Mouse (Mus musculus) brain, embryonic 14.5 days (tissue): ENCODE results near the gene Tex36. TPM values are rescaled to one million over a fixed set of nuclear protein-coding genes. Genes with fewer than 3 reads are reported as not detected.

Experiments used
- DNase-seq: peaks from one replicate; pipeline ENCODE4 v3.0.0-alpha.2; 2011; ENCODE audit warnings: low read depth
- CTCF ChIP-seq: fragments of 200-500 bp; IDR thresholded peaks from 2 replicates; pipeline ENCODE4 v1.5.1; 2012; ENCODE audit warnings: inconsistent platforms, mild to moderate bottlenecking, moderate library complexity, borderline replicate concordance; ENCODE audit not compliant: insufficient read depth, insufficient read length; ENCODE audit errors: extremely low read depth
- POLR2A ChIP-seq: fragments of 200-500 bp; IDR thresholded peaks from 2 replicates; pipeline ENCODE4 v1.6.1; 2012; ENCODE audit warnings: mild to moderate bottlenecking, inconsistent platforms, borderline replicate concordance; ENCODE audit not compliant: poor library complexity, insufficient read depth, insufficient read length, severe bottlenecking; ENCODE audit errors: extremely low read depth
- polyA plus RNA-seq: library from polyadenylated mRNA; depleted of rRNA; stranded (reverse); fragments of >200 nt; gene quantifications from 2 replicates; pipeline ENCODE4 v1.2.3, GENCODE M21; 2012; rRNA removed

Tex36 gene
- 0.08 and 0.11 TPM in 2 replicates for polyA plus RNA-seq

DNA sequence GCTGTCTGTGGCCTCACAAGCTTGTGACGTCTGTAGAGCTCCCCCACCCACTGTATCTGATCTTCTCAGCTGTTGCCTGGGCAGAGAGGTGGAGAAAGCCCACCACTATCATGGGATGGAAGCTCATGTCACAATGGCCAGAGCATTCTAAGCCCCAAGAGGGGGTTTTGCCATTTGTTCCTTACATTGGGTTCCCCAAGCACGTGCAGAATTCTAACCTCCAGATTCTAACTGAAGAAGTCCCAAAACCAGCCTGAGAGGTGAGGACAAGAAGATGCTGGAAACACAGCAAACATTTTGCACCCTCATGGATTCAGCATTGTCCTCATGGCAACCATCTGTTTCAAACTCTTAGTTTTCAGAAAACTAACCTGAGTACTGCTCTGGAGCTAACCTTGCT is at the start of gene Tex36:
TSS of gene Tex36 (minus strand) at position 101 of the 400 bp plus-strand sequence.
- no peak for DNase-seq
- TF ChIP-seq POLR2A (no peak), CTCF (no peak)

DNA sequence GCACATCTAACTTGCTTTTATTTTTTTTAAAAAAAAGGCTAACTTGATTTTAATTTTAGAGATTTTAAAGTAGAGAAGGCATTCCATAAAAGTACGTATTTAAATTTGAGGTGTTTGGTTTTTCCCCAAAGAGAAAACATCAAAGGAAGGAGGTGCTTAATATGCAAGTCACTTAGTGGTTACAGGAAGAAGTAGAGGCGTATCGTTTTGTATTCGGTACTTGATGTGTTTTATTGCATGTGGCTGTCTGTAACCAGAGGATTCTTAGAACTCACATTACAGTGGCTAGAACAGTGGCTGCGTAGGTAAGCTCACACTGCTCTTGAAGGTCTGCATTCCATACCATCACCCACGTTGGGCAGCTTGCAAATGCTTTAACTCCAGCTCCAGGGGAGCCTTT is 43.8 kb upstream of the Tex36 start:
- TF ChIP-seq POLR2A (no peak), CTCF (no peak)
- DNase-seq: no peak

DNA sequence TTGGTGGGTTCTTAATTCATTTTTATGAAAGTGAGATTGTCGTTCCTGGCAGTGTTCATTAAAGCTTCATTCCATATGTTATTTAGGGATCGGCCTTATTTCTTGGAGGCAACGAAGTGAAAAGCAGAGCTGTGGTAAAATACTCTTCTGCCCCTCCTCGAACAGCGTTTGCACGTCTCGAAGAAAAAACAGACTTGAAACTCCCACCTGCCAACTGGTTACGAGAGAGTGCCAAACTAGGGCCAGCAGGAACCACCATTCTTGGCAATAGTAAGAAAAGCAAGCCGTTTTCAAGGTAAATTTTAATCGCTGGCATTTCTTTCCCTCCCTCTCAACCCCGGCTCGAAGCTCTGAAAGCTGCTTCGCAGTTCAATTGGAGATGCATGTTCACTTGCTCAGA is 36.9 kb upstream of the Tex36 start:
- no peak for TF ChIP-seq CTCF
- TF ChIP-seq POLR2A: no peak

DNA sequence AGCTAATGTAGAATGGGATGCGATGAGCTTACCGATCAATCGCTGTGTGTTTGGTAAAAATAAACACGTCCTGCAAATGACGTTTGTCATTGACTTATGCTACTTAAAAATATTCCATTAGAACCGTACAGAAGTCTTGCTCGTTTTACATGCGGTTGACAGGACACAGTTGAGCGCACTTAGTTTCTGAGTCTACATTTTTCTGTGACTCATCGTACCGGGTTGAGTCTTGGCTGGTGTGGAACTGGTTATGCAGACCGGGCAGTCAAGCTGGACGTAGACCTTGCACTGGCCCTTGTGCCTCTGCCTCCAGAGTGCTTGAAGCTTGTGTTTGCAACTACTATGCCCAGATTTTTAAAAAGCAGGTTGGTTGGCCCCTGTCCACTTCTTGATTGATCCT is 36.3 kb upstream of the Tex36 start:
- DNase-seq: peak; percentile 27
- TF ChIP-seq CTCF (no peak), POLR2A (no peak)

More for the DNA sequence above, 36.9 kb upstream of the Tex36 start:
- peak; percentile 54 for DNase-seq

DNA sequence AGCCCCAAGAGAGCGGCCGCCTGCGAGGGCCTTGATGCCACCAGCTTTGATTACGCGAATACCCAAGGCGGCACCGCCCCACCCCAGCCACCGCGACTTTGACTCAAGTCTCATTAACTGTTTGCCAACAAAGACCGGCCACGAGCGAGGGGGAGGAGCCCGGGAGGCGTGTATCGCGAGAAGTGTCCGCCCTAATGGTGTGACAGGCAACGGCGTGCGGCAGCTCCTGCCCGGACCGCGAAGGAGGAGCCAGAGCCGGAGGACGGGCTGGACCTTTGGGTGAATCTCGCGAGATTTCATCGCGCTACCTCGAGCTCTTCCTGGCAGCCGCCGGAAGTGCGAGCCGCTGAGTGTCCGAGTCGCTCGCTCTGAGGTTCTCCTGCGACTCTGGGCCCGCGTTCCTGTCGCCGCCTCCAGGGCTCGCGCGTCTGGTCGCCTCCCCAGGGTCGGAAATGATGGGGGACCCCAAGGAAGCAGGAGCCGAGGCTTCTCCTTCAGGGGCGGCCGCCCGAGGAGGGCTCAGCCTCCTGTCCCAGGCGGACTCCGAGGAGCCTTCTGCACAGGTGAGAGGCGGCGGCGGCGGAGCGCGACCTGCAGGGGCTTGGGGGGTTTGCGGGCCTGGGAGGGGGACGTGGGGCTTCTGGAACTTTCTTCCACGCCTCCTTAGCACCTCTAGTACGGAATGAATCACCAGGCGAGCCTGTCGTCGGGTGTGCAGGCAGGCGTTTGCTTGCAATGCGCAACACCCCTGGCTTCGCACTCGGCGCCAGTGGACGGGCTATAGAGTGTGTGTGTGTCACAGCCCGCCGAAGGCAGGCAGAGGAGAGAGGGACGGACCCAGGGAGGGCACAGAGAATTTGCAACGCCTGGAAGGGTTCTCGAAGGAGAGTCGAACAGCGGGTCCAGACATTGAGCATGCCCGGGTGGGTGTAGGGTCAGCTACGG is 35.7 kb upstream of the Tex36 start, which contains the start of gene Edrf1:
TSS of gene Edrf1 (plus strand) at position 183 of the 945 bp plus-strand sequence.
- peak; percentile 99 for DNase-seq

DNA sequence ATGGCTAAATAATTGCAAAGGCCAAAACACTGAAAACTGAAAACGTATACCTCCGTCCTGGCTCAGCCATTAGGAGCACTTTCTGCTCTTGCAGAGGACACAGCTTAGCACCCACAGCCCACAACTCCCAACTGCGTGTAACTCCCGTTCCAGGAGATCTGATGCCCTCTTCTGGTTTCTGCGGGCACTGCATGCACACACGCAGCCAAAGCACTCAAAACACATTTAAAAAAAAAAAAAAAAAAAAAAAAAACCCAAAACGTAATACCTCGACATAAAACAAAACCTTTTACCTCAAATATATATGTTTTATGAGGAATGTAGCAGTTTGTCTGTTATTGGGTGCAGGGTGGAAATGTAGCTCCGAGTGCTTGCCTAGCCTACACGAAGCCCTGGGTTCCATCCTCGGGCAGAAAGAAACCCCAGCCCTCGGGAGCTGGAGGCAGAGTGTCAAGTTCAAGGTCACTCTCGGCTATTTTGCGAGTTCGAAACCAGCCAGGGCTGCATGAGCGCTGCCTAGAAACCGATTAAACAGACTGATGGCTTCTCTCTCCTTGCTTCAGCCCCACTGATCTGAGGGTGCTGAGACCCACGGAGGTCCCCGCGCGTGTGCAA is 34.9 kb upstream of the Tex36 start:
- DNase-seq: peak; percentile 95
- no peak for TF ChIP-seq POLR2A
- TF ChIP-seq CTCF: peak; percentile 85

More for the DNA sequence above, 35.7 kb upstream of the Tex36 start, which contains the start of gene Edrf1:
- TF ChIP-seq POLR2A (peak; percentile 48; the same call in 1 of the 2 replicates), CTCF (no peak)

DNA sequence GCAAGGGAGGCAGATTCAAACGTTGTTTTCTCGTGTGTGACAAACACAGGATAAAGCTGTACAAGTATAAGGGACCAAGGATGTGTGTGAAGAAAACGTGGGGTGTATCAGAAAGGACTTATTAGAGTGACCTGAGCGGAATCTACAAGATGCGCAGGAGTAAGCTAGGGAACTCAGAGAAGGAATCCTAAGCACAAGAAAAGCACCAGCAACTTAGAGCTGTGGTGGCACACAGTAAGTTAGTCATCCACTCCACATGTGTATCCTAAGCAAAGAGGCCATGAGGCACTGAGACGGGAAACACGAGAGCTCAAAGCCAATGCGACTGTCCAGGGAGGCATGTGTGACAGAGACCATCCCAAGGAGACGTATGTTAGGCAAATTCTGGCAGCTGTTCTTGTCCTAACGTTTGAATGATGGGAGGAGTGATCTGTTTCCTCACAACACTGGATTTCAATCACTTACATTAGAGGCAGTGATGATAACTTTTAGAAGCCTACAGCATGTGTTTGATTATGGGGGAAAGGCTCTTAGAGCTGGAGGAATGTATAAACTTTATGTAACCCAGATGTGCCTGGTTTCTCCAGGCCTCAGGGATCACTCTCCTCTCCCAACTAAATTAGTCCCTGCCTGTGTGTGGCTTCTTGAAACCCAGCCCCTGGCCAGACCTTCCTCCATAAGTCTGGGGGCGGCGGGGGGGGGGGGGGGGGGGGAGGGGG is 33.1 kb upstream of the Tex36 start:
- no peak for TF ChIP-seq CTCF
- no peak for TF ChIP-seq POLR2A
- DNase-seq: no peak

DNA sequence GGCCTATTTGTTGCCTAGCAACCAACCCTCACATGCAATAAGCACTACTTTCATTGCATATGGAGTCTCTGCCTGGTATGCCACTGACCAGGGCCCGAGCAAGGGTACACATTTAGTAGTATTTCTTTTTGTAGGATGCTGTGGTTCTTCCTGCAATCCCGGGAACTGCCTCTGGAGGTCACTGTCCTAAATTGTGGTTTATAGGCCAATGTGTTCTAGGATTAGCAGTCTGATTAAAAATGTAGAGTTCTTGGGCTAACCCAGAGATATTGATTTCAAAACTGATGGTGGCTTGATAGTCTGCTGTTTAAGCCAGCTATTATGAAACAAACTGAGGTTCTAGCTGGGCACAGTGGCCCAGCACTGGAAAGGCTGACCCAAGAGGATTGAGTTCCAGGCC is 30.5 kb upstream of the Tex36 start:
- no peak for TF ChIP-seq POLR2A
- TF ChIP-seq CTCF: peak; percentile 57; the same call in 1 of the 2 replicates
- DNase-seq: peak; percentile 49

DNA sequence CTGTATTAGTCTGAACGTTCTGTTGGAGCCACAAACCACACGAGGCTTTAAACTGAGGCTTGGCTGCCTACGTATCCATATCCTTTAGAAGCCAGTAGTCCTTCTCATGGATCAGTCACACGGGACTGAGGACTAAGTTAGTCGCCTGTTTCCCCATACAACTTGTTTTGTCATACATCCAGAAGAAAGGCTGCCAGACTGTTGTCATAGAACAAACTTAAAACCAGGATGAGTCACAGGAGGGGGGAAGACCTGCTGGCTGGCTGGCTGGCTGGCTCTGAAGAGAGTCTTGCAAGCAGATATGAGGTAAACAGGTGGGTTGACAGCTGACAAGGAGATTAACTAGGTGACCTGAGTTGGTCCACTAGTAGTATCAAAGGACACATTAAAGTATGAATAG is 28.9 kb upstream of the Tex36 start:
- no peak for DNase-seq
- TF ChIP-seq CTCF (no peak), POLR2A (no peak)

DNA sequence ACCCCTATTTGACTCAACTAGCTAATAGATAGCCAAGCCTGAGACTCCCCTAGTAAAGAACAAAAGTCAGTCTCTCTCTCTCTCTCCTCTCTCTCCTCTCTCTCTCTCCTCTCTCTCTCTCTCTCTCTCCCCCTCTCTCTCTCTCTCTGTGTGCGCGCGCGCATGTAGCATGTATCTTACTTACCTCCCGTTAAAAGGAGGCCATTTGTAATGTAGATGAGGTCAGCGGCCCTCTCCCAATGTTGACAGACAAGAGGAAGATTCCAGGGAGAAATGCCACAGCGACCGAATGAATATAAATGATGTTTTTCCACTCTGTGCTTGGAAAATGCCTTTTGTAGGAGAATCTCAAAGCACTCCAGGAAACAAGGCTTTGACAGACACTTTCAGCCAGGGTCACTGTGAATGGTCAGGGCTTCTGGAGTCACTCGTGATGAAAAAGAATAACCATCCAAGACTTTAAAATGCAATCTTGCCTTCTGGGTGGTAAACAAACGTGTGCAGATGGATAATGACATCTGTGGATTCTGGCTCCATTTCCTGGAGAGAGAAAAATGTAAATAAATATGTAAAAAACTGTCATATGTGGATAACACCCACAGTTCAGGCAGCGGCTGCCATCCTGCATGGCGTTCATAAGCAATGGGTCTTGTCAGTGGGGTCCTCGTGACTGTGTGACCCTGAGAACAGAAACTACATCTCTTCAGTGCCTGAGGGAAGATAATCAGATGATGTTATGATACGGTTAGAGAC is 25.4 kb upstream of the Tex36 start:
- peak; percentile 70 for DNase-seq

DNA sequence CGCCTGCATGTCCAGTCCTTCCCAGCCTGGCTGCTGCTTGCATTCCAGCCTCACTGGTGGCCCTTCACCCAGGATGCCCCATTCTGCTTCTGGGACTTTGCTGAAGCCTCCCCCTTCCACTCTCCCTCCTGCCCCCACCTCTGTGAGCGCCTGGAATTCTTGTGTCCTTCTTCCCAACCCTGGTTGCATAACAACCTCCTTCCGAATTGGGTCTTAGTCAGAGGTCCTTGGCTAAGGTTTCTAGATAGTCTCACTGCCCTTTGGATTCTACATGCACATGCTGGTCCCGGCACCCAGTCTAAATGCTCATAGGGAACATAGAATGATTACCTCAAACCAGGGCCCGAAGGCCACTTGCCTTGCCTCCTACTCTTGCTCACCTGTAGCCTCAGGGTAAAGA is 21.3 kb upstream of the Tex36 start:
- TF ChIP-seq POLR2A (no peak), CTCF (no peak)
- no peak for DNase-seq

More for the DNA sequence above, 25.4 kb upstream of the Tex36 start:
- TF ChIP-seq CTCF (no peak), POLR2A (no peak)

DNA sequence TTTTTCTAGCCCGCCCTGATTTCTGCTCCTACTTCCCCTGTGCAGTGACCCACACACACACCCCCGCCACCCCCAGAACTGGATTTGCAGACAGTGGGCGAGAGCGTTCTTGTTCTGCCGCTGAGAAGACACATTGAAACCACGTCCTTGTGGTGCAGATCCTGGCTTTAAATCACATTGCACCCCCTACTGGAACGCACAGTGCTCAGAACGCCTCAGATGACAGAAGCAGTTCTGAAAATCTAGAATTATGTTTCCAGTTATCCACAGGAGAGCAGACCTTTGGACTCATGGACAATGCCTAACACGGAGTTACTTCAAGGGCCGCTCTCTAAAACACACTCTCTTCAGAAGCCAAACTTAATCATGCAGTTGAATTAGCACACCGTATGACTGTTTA is 18.8 kb upstream of the Tex36 start:
- TF ChIP-seq POLR2A: no peak
- TF ChIP-seq CTCF: peak; percentile 70; the same call in 1 of the 2 replicates
- peak; percentile 83 for DNase-seq

DNA sequence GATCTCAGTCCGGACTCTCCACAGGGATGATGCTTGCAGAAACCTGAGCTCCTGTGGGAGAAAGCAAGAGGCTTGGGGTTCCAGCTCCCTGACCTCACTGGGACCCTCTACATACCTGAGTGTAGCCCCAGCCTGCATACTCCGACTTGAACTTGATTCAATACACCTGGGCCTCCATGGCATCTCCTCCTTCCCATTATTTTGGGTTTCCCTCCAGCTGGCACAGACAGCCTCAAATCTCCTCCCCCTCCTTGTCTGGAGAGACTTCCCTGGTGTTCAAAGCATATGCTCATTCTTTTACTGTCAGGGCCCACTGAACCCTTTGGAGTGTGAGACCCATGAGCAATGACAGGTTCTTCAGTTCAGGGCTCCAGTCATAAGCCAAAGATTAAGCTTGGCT is 11.0 kb upstream of the Tex36 start:
- TF ChIP-seq CTCF (no peak), POLR2A (no peak)

DNA sequence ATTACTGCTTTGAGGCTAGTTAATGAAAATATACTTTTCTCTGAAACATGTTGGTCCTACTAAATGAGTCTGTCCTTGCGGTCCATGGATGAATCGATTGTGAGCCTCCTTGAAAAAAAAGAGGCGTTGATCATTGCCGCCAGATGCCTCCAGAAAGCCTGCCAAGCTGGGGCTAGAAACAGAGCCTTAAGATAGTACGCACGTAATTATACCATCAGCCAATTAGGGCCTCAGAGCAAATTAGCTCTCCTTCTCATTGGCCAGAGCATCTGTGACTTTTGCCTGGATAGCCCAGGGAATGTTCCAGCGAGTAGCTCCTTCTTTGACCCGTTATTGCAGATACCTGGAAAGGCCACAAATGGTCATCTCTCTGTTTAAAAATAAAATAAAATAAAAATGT is 7.6 kb upstream of the Tex36 start:
- peak; percentile 84 for DNase-seq
- TF ChIP-seq CTCF: no peak
- no peak for TF ChIP-seq POLR2A

More for the DNA sequence above, 11.0 kb upstream of the Tex36 start:
- no peak for DNase-seq
